Mouse (Mus musculus) ES-E14 (cell line): ENCODE results near the gene Slc44a2. TPM values are rescaled to one million over a fixed set of nuclear protein-coding genes. Genes with fewer than 3 reads are reported as not detected.
"Not testable (repeated sequence)": the region's sequence is repeated elsewhere in the genome, so short reads cannot be mapped to it uniquely, and the experiment has no call there.

ENCODE experiments used
- DNase-seq: peaks from one replicate; pipeline ENCODE4 v3.0.0-alpha.2; 2013; ENCODE audit warnings: low read depth, low spot score
- H3K27ac ChIP-seq: 2 replicates; pipeline ENCODE4 v1.5.1; 2012; ENCODE audit warnings: low read depth, mild to moderate bottlenecking, low read length, moderate library complexity, mixed read lengths; ENCODE audit not compliant: poor library complexity, insufficient read depth, severe bottlenecking
- H3K36me3 ChIP-seq: 2 replicates; pipeline ENCODE4 v1.6.1; 2012; ENCODE audit warnings: mild to moderate bottlenecking, low read length, moderate library complexity, mixed read lengths; ENCODE audit not compliant: control insufficient read depth, poor library complexity, insufficient read depth, severe bottlenecking
- H3K4me1 ChIP-seq, 2 experiments: fragments of 150-350 bp in 1 of 2; sonication (generic) in 1 of 2; 2 replicates each; pipeline ENCODE4 v1.6.1; 2012; ENCODE audit warnings: low read length in 2 of 2, mild to moderate bottlenecking in 1 of 2, mixed read lengths in 1 of 2; ENCODE audit not compliant: control insufficient read depth in 2 of 2, insufficient read depth in 2 of 2, poor library complexity in 1 of 2
- H3K4me3 ChIP-seq, 2 experiments: fragments of 150-350 bp in 1 of 2; sonication (generic) in 1 of 2; 2 replicates each; pipeline ENCODE4 v1.5.1; 2012; ENCODE audit warnings: low read length in 2 of 2, low read depth in 1 of 2, mild to moderate bottlenecking in 1 of 2, mixed read lengths in 1 of 2; ENCODE audit not compliant: insufficient read depth in 1 of 2, poor library complexity in 1 of 2, severe bottlenecking in 1 of 2
- H3K9ac ChIP-seq: 2 replicates; pipeline ENCODE4 v1.6.1; 2012; ENCODE audit warnings: low read depth, mild to moderate bottlenecking, low read length, mixed read lengths; ENCODE audit not compliant: poor library complexity, insufficient read depth, severe bottlenecking
- H3K9me3 ChIP-seq: fragments of 150-350 bp; sonication (generic); 2 replicates; pipeline ENCODE4 v1.6.1; 2012; ENCODE audit warnings: low read depth, mild to moderate bottlenecking, low read length; ENCODE audit not compliant: control insufficient read depth, insufficient read depth
- CHD2 ChIP-seq: IDR thresholded peaks from 2 replicates; pipeline ENCODE4 v1.6.1; 2014; ENCODE audit warnings: mild to moderate bottlenecking, low read depth, low read length, inconsistent platforms
- HCFC1 ChIP-seq: IDR thresholded peaks from 2 replicates; pipeline ENCODE4 v1.6.1; 2012; ENCODE audit warnings: low read length, inconsistent platforms, borderline replicate concordance; ENCODE audit not compliant: insufficient read depth
- MAFK ChIP-seq: IDR thresholded peaks from 2 replicates; pipeline ENCODE4 v1.6.1; 2014; ENCODE audit warnings: mild to moderate bottlenecking, low read depth, low read length, inconsistent platforms; ENCODE audit not compliant: insufficient read depth
- ZC3H11A ChIP-seq: IDR thresholded peaks from 2 replicates; pipeline ENCODE4 v1.6.1; 2012; ENCODE audit warnings: low read depth, mild to moderate bottlenecking, inconsistent platforms, low read length, borderline replicate concordance
- ZNF384 ChIP-seq: IDR thresholded peaks from 2 replicates; pipeline ENCODE4 v1.6.1; 2012; ENCODE audit warnings: low read depth, low read length, inconsistent platforms
- in situ Hi-C, 2 experiments: fragments of 600-800 bp; cut with MboI; formaldehyde crosslinking; loops; one replicate each; pipeline ENCODE4 v1.15.1; 2025; ENCODE audit warnings: low sequenced_read_pairs in 2 of 2, inconsistent platforms in 1 of 2; ENCODE audit not compliant: unreplicated experiment in 2 of 2
- total RNA-seq: library from RNA; depleted of rRNA; stranded (reverse); fragments of 300-350 nt; gene quantifications from 2 replicates; pipeline ENCODE4 v1.2.3, GENCODE M21; 2012

Slc44a2 gene
- total RNA-seq, 1 experiment = 46.0 TPM

DNA sequence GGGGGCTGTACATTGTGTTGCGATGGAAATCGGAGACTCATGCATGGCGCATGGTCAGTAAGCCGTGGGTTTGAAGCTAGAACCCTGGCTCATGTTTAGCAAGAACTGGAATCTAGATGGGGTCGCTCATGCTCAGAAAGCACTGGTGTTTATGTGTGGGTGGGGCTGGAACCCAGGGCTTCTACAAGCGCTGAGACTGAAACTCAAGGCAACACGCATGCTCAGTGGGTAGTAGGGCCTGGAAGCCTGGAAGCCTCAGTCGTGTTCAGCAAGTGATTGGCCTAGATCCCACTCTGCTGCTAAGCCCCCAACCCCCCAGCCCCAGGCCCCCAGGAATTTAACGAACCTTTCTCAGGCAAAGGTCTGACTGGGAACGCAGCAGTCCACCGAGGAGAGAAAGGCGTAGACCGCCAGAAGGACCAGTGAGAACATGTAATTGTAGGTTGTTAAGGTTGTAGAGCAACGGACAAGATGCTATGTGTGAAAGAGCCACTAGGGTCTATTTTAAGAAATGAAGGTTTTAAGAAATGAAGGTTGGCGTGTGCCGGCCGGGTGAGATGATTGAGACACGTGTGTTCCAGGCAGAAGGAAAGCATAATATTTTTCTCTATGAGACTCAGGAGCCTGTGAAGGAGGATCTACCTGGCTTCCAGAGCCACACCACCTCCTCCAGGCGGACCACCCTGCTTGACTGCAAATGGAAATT lies 1.9 kb downstream of the Slc44a2 start:
- Histone ChIP-seq H3K36me3 (no peaks in the 10 kb centered on the region), H3K9me3 (no peaks in the 10 kb centered on the region), H3K9ac (peak overlapping the region; percentile 14; the same call in 1 of the 2 replicates), H3K4me1 (peaks cover 4 to 13% of the 10 kb centered on the region in 2 experiments), H3K4me3 (peak overlapping the region in 1 of 2 experiments; percentile 74; a peak in 1 of 4 replicates), H3K27ac (peak overlapping the region; percentile 8; the same call in 1 of the 2 replicates)
- in situ Hi-C loops = no loop called here
- no peak for TF ChIP-seq CHD2
- no peak for TF ChIP-seq ZNF384
- no peak for TF ChIP-seq ZC3H11A
- TF ChIP-seq MAFK = no peak
- TF ChIP-seq HCFC1 = no peak
- no peak for DNase-seq

- peak; percentile 51; the same call in 1 of the 2 replicates for TF ChIP-seq ZNF384
Measured at GRCm38 (mm10) chr9:21322917-21323297, 2.4 kb downstream of the Slc44a2 start.

DNA sequence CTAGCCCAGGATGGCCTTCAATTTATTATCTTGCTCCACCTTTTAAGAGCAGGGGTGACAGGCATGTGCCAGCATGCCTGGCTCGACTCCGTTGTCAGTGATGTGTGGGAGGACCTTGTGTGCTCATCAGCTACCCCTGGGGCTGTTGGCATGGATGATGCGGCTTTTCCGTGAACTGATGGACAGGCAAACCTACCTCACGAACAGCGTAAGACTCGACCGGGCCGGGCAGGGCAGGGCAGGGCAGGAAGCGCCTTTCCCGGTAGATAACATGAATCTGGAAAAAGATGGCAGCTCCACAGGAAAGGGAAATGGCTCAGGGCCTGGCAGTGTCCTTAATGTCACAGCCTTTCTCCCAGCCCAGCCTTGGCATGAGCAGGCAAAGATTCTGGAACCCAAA lies 3.8 kb downstream of the Slc44a2 start:
- Histone ChIP-seq H3K27ac (no peak overlapping the region), H3K4me3 (no peak overlapping the region), H3K36me3 (no peaks in the 10 kb centered on the region), H3K4me1 (peaks cover 4 to 13% of the 10 kb centered on the region in 2 experiments), H3K9ac (no peak overlapping the region), H3K9me3 (no peaks in the 10 kb centered on the region)
- in situ Hi-C loops = no loop called here
- TF ChIP-seq HCFC1 (no peak), ZC3H11A (no peak), MAFK (no peak), ZNF384 (no peak), CHD2 (no peak)
- no peak for DNase-seq

More at GRCm38 (mm10) chr9:21322917-21323297, 2.4 kb downstream of the Slc44a2 start:
- H3K4me1 ChIP-seq = peaks cover 4 to 13% of the 10 kb centered on the region in 2 experiments
- H3K9ac ChIP-seq, H3K27ac ChIP-seq, DNase-seq, H3K36me3 ChIP-seq, H3K9me3 ChIP-seq, H3K4me3 ChIP-seq, in situ Hi-C loops: not testable (repeated sequence)

- no peak for DNase-seq
- Histone ChIP-seq H3K4me3 (no peak overlapping the region), H3K9ac (no peak overlapping the region), H3K27ac (no peak overlapping the region), H3K4me1 (peaks cover 0 to 7% of the 10 kb centered on the region in 2 experiments; a peak in 2 of 4 replicates), H3K9me3 (no peaks in the 10 kb centered on the region), H3K36me3 (no peaks in the 10 kb centered on the region)
- TF ChIP-seq ZNF384 (no peak), ZC3H11A (no peak), MAFK (no peak), CHD2 (no peak), HCFC1 (no peak)
- in situ Hi-C loops = no loop called here
Measured at GRCm38 (mm10) chr9:21327569-21327968, 7.1 kb downstream of the Slc44a2 start.
